Mouse (Mus musculus): ENCODE data around the gene Cby3.
"Not testable (repeated sequence)": the region's sequence is repeated elsewhere in the genome, so short reads cannot be mapped to it uniquely, and the experiment has no call there.

The Cby3 gene

DNA sequence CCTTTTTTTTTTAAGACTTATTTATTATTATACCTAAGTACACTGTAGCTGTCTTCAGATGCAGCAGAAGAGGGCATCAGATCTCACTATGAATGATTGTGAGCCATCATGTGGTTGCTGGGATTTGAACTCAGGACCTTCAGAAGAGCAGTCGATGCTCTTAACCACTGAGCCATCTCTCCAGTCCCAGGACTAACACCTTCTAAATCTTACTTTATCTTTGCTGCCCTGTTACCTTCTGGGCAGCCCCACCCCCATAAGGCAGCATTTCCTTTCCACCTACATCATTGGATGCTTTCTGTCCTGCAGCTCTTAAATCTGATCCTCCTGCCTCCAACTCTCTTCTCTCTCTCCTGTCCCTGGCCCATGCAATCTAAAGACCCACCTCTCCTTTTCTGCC is 7.0 kb downstream of the Cby3 start:
- DNase-seq (ENCODE audit: extremely low spot score, low spot score) = not testable (repeated sequence)

DNA sequence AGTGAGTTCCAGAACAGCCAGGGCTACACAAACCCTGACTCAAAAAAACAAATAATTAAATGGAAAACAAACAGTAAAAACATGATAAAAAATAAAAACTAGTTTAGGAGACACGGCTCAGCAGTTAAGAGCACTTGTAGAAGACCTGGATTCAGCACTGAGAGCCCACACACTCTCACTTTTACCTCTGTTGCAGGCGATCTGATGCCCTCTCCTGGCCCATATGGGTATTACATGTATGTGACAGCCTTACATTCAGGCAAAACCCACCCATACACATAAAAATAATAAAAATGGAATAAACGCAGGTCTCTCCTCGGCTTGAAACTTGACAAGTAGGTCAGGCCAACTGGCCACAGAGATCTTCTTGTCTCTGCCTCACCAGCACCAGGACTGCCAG is 10.3 kb downstream of the Cby3 start:
- peak; percentile 67 for DNase-seq (ENCODE audit: extremely low spot score, low spot score)

DNA sequence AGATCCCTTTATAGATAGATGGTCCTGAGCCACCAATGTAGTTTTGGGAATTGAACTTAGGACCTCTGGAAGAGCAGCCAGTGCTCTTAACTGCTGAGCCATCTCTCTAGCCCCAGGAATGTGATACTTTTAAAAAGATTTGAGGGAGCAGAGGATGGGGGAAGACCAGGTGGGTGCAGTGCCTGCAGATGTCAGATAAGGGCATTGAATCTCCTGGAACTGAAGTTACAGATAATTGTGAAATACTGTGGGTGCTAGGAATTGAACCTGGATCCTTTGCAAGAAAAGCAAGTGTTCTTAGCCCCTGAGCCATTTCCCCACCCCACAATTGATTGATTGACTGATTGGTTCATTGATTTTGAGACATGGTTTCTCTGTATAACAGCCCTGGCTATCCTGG is 11.1 kb downstream of the Cby3 start:
- DNase-seq (ENCODE audit: extremely low spot score, low spot score) = no peak

DNA sequence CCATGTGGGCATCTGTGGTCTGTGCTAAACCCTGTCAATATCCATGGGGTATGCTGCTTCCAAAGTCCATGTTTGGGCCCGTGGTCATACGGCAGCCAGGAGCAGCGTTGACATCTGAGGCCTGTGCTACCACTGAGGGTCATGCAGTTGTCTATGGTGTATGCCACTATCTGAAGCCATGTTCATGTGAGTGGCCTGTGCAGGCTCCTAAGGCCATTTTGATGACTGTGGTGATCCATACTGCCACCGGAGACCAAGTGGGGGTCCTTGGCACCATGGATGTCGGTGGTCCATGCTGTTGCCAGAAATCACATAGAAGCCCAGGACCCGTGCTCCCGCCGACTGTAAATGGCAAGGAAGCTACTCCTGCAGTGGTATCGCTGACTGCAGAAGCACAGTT is 13.3 kb downstream of the Cby3 start:
- DNase-seq (ENCODE audit: extremely low spot score, low spot score) = no peak

DNA sequence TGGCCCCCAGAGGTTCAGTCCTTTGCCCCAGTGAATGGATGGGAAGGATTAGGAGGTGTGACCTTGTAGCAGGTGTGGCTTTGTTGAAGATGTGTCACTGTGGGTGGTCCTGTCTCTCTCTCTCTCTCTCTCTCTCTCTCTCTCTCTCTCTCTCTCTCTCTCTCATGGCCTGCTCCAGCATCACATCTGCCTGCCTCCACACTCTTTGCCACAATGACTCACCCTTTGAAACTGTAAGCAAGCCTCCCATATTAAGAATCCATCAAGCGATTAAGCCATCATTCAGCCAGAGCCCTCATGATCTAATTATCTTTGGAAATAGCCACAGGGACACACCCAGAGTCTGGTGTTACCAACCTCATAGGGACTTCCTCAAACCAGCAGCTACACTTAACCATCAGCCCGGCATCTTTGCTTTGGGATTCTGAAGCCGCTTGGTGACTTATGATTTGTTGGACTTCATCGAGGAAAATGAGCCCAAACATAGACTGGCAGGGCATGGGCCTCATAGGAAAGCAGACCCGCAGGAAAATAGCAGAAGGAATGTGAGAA is 15.2 kb downstream of the Cby3 start:
- no peak for DNase-seq (ENCODE audit: extremely low spot score, low spot score)

DNA sequence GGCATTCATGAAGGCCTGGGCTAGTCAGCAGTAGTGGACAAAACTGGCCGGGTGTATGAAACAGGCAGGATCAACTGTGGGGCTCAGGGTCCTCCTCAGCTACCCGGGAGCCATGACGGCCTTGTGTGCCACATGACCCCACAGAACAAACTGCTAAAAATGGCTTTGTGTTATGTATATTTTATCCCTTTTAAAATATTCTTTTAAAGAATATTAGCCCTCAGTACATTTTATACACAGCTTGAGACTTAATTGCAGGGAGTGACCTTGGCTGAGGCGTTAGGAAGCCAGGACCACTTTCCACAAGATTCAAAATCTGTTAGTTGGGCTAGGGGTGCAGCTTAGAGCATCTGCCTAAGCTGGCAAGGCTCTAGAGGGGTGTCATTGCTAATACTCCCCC is 16.7 kb downstream of the Cby3 start:
- DNase-seq (ENCODE audit: extremely low spot score, low spot score) = no peak

DNA sequence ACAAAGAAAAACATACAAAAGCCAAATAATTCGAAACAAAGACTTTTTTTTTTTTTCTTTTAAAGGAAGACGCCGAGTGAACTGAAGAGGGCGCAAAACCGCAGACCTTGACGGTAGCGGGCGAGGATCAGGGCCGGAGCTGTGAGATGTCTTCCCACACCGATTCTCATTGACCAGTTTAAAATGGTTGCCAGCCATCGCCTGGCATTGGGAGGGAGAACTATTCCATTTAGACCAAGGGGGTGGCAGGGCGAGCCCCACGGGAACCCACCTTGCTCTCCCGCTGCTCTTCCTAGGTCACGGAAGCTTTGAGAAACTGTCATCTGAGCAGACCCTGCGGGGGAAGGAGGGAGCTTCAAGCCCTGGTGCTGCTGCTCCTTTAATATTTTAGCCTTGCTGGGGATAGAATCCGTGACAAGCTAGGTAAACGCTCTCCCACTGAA is 17.2 kb downstream of the Cby3 start:
- DNase-seq (ENCODE audit: extremely low spot score, low spot score) = peak; percentile 72

DNA sequence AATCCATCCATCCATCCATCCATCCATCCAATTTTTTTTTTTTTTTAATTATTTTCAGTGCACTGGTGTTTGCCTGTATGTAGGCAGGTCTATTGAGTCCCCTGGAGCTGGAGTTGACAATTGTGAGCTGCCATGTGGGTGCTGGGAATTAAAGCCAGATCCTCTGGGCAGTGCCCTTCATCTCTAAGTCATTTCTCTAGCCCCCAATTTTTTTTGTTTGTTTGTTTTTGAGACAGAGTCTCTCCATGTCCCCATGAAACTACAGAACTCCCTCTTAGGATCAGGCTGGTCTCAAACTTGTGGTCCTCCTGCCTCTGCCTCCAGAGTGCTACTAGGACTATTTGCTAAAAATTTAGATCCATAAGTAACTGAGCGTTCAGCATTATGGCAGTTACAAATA is 17.6 kb downstream of the Cby3 start:
- DNase-seq (ENCODE audit: extremely low spot score, low spot score) = no peak

DNA sequence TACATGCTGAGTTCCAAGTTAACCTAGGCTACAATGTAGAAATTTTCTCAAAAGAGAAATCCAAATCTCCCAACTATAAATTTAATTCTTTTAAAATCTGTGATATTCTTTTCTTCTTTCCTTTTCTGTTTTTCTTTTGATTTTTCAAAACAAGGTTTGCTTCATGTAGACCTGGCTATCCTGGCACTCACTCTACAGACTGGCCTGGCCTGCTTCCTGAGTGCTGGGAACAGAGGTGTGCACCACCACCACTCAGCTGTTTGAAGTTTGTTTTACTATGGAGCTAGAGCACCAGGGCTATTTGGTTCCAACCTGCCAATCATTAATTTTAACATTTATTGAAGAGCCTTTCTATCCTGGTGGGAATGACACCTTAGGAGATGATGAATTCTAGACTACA is 18.8 kb downstream of the Cby3 start:
- no peak for DNase-seq (ENCODE audit: extremely low spot score, low spot score)

DNA sequence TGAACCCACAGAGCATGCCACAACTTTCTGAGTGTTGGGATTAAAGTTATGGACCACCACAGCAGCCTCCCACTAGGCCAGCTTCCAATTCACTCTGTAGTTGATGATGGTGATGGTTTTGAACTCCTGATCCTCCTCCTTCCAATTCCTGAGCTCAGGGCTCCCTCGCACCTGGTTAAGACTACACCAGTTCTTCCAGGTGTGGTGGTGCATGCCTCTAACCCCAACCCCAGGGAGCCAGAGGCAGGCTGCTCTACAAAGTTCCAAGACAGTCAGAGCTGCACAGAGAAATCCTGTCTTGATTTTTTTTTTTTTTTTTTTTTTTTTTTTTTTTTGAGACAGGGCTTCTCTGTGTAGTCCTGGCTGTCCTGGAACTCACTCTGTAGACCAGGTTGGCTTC is 19.4 kb downstream of the Cby3 start:
- no peak for DNase-seq (ENCODE audit: extremely low spot score, low spot score)

DNA sequence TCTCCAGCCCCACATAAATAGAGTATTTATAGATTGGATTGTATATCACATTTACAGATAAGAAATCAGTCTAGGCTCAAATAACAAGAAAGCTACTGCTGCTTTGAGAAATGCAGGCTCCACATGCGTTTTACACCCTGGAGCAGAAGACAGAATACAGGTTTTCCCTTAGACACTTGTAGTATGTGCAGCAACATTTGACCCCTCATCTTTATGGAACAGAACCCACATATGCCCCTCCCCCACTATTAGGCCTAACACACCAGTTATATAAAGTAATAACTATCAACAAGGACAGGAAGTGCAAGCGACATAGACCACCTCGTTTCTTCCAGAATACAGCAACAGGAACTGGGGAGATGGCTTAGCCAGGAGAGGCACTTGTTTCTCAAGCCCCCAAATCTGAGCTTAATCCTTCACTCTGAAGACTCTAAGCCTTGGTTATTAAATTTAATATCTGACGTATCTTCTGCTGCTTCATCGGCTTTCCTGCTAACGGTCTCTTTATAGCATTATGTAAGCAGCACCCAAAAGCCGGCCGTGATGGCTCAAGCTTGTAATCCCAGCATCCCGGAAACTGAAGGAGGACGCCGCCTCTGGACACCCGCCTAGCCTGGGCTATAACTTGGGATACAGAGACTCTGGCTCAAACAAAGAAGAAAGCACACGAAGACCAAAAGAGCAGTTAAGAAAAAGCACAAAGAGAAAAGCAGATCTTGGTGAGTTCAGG is 20.2 kb downstream of the Cby3 start:
- DNase-seq (ENCODE audit: extremely low spot score, low spot score) = no peak

DNA sequence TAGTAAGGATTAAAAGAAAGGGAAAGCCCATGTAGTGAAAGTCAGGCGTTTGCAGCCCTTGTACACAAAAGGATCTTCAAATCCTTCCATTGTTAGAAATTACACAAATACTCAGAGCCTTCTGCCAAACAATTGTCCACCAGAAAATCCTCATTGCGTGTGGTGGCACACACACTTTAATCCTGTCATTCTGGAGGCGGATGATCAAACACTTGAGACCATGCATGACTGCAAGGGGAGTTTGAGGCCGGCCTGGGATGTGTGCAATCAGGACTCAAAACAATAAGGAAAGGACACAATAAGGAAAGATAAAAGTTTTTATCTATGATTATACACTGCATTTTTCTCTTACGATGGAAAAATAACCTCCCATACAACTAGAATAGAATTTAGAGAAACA is 21.2 kb downstream of the Cby3 start:
- DNase-seq (ENCODE audit: extremely low spot score, low spot score) = no peak

DNA sequence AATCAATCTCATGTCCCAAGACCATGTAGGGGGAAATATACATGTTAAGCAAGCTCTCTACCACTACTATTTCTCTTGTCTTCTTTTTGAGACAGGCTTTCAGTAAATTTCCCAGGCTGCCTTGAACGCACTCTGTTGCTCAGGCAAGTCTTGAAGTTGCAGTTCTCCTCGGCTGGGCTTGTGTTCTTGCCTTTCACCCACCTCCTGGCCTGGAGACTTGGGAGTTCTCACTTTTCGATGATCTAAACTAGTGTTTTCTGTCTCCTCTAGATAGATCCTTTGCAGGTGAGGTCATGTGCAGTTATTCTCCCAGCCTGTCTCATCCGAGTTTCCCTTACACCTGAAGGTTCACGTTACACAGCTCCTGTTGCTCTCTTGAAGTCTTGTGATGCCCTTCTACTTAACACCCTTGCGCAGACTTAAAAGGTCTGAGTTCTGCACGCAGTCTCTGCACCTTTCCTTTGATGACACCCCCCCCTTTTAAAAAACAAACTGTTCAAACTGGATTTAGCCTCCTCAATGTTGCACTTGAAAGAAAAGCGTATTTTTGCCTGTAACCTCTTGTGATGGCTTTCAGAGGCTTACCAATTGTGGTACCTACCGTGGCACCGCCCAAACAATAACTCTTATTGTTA is 22.0 kb downstream of the Cby3 start:
- DNase-seq (ENCODE audit: extremely low spot score, low spot score) = peak; percentile 32

DNA sequence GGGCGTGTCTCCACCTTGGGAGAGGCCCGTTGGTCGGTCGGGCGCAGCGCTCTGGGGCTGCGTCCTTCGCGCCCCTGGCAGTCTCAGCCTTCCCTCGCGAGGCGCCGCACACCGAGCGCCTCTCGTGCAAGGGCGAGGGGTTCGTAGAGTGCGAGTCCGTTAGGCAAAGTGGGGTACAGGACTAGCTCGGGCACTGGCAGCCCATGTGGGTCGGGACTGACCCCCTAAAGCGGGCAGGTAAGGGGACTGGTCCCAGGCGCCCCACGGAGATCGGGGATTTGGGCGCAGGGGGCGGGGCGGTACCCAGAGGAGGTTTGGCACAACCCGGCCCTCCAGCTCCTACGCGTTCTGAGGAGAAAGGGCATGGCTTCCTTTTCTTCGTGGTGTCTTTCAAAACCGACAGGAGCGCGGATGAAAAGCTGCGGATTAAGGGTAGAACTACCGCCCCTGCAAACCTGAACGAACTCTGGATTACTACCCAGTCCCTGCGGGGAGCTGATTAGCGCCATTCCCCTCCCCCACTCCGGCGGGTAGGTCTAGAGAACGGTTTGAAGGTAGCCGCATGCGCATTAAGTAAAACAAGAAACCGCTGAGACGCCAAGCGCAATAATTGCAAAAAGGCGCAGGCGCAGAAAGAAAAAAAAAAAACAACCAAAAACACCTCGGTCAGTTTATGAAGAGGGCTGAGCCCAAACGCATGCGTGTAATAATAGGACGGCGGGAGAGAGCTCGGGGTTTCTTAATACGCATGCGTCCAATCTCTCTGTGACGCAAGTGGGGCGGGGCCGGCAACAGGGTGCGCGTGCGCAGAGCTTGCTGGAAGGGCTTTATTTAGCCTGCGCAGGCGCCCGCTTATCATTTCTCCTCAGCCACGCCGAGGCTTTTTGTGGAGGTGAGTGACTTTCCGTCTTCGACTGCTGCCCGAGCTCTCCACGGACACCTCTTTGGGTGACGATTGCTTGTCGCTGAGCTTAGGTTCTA is 22.9 kb downstream of the Cby3 start, which contains the start of gene Hnrnph1:
TSS of gene Hnrnph1 (plus strand) at position 80 of the 981 bp plus-strand sequence.
- peak; percentile 99 for DNase-seq (ENCODE audit: extremely low spot score, low spot score)

DNA sequence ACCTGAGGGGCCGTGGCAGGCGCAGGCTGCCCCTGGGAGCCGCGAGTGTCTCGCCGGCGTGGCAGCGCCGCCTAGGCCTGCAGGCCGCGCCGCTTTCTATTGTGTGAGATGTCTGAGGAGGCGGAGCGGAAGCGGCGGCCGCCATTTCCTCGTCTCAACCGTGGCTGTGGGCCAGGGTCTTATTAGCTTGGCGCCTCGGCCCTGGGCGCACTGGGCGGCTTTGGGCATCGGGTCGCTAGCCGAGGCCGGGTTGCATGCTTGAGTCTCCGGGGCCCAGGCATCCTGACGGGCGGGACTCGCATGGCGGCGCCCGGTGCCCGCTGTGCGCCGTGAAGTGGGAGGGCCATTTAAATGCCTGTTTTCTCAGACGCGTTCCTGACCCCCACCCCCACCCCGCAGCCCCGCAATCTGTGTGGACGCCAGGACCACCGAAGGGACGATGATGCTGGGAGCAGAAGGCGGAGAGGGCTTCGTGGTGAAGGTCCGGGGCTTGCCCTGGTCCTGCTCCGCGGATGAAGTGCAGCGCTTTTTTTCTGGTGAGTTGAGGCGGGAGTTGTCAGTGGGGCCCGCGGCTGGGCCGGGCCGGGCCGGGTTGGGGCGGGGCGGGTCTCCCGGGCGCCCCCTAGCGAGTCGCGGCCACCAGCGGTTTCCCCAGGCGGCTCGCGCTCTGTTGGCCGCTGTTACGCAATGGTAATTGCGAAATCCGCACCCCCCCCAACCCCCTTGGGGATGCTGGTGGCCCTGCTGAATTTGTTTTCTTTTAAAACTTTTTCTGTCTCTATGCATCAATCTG is 23.8 kb downstream of the Cby3 start:
- peak; percentile 85 for DNase-seq (ENCODE audit: extremely low spot score, low spot score)

DNA sequence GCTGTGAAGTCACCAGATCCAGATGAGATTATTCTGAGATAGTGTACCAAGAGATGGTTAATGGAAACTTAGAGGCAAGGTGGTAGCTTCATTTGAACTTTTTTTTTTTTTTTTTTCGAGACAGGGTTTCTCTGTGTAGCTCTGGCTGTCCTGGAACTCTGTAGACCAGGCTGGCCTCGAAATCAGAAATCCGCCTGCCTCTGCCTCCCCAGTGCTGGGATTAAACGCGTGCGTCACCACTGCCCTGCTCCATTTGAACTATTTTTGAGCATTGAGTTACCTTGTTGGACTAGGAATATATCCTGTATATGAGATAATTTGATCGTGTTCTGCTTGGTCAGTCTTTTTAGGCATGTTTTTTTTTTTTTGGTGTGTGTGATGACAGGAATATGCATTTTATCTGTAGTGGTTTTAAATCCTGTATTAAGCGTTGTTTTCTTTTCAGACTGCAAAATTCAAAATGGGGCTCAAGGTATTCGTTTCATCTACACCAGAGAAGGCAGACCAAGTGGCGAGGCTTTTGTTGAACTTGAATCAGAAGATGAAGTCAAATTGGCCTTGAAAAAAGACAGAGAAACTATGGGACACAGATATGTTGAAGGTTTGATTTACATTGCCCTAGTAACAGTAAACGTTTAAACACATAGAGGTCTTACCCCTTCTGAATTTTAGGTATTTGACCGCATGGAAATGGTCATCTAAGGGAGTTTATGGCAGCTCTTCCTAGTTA is 24.9 kb downstream of the Cby3 start:
- DNase-seq (ENCODE audit: extremely low spot score, low spot score) = no peak

DNA sequence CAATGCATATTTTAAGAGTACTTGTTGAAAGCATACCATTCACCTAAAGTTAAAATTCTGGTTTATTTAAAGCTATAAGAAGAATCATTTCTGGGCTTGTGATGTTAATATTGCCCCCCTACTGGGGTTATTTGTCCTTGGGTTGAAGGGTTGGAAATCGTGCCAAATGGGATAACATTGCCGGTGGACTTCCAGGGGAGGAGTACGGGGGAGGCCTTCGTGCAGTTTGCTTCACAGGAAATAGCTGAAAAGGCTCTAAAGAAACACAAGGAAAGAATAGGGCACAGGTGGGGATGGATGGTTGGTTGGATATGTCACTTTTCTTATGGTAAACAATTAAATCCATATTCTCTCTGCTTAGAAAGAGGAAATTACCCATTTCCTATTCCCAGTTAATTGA is 27.0 kb downstream of the Cby3 start:
- DNase-seq (ENCODE audit: extremely low spot score, low spot score) = no peak

DNA sequence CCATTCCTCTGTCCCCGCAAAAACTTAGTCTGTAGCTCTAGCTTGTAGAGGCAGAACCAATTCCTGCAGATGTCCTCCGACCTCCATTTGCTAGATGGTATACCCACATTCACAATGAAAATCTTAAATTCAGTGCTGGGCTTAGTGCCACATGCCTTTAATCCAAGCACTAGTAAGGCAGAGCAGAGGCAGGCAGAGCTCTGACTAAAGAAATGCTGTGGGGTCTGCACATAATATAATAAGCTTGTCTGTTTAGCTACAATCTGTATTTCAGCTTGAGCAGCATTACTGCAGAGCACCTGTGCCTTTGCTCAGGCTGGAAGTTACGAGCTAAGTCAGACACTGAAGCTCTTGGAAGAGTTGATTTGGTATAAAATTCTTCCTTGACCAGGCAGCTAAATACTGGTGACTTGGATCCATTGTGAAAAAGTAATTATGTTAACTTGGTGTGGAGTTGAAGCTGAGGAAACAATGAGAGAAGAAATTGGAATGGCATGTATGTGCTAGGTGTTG is 33.0 kb downstream of the Cby3 start:
- peak; percentile 24 for DNase-seq (ENCODE audit: extremely low spot score, low spot score)

DNA sequence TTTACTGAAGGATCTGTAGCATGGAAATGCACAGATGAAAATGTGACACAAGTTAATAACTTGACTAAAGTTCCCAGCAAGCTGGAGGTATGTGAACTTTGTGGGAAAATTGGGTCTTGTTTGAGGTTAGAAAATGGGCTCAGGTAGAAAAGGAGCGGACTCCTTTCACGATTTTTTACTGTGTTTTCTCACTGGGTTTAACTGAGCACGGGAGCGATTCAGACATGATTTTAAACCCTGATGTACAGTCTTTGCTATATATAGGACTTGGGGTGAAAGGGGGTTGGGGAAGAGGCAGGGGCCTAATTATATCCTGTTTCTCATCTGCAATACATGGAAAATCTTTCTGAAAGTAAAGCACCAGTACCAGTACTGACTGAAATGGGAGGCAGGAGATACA is 33.4 kb downstream of the Cby3 start:
- DNase-seq (ENCODE audit: extremely low spot score, low spot score) = no peak
